Mouse (Mus musculus) thymus, adult 2 months (tissue): ENCODE measurements around the gene Ntng2. TPM values are rescaled to one million over a fixed set of nuclear protein-coding genes. Genes with fewer than 3 reads are reported as not detected.

Source experiments
- DNase-seq: peaks from one replicate; pipeline ENCODE4 v3.0.0; 2021
- H3K27ac ChIP-seq: fragments of 200-500 bp; 2 replicates; pipeline ENCODE4 v1.5.1; 2012; ENCODE audit warnings: low read length, control low read depth; ENCODE audit not compliant: control insufficient read depth, insufficient read depth
- H3K27me3 ChIP-seq: fragments of 200-500 bp; 2 replicates; pipeline ENCODE4 v1.6.1; 2012; ENCODE audit warnings: mild to moderate bottlenecking, low read length, moderate library complexity, mixed read lengths; ENCODE audit not compliant: control insufficient read depth, insufficient read depth
- H3K36me3 ChIP-seq: fragments of 200-500 bp; 2 replicates; pipeline ENCODE4 v1.6.1; 2012; ENCODE audit warnings: mild to moderate bottlenecking, low read length, moderate library complexity; ENCODE audit not compliant: control insufficient read depth, insufficient read depth
- H3K4me1 ChIP-seq: fragments of 200-500 bp; replicated peaks from 2 replicates; pipeline ENCODE4 v1.6.1; 2012; ENCODE audit warnings: low read length; ENCODE audit not compliant: control insufficient read depth, insufficient read depth
- H3K4me3 ChIP-seq: fragments of 200-500 bp; 2 replicates; pipeline ENCODE4 v1.5.1; 2012; ENCODE audit warnings: mild to moderate bottlenecking, low read length, control low read depth, moderate library complexity; ENCODE audit not compliant: control insufficient read depth, insufficient read depth
- CTCF ChIP-seq: fragments of 200-500 bp; IDR thresholded peaks from 2 replicates; pipeline ENCODE4 v1.5.1; 2012; ENCODE audit warnings: mild to moderate bottlenecking, control low read depth, low read length, moderate library complexity, borderline replicate concordance; ENCODE audit not compliant: control insufficient read depth, poor library complexity, insufficient read depth; ENCODE audit errors: extremely low read depth
- POLR2A ChIP-seq: fragments of 200-500 bp; IDR thresholded peaks from 2 replicates; pipeline ENCODE4 v1.6.1; 2012; ENCODE audit warnings: mild to moderate bottlenecking, low read length, control low read depth, moderate library complexity; ENCODE audit not compliant: control insufficient read depth, poor library complexity, insufficient read depth; ENCODE audit errors: extremely low read depth
- WGBS: fragments of 180-500 bp; shearing (Covaris S2); methylation state at CpG from one replicate; pipeline ENCODE4 v1.1.7; 2018; 5-methylcytosine and 5-hydroxymethylcytosine counted together
- polyA plus RNA-seq: library from polyadenylated mRNA; depleted of rRNA; stranded (reverse); fragments of >200 nt; gene quantifications from 2 replicates; pipeline ENCODE4 v1.2.3, GENCODE M21; 2012

The Ntng2 gene
- polyA plus RNA-seq, 1 experiment = 26.0 TPM

GRCm38 (mm10) chr2:29266810-29267209 lies 14.0 kb upstream of the Ntng2 start:
- no peak for DNase-seq
- no peaks in the 10 kb centered on the region for H3K27me3 ChIP-seq

DNA sequence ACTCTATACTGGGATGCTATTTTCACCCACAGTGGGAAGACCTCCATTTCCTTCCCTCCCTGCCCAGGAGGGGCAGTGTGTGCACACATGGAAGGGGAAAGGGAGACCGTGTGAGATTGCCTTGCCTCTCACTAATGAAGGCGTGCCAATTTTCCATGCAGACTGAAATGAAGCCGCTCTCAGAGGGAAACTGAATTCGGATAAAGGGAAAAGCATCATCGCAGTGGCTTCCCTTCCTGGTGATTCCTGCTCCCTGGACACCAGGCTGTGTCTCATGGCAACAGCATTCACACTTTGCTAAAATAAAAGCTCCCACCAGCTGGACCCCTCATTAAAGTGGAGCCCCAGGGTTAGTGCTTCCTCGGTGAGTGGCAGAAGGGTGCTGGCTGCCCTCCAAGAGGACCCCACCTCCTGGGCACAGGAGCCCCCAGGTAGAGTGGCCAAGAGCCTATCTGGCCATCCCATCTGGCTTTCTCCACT lies 9.7 kb upstream of the Ntng2 start:
- 79% methylated on average over 6 of the region's 6 CpGs for WGBS

More at GRCm38 (mm10) chr2:29266810-29267209, 14.0 kb upstream of the Ntng2 start:
- 83% methylated on average over 4 of the region's 4 CpGs for WGBS
- TF ChIP-seq CTCF (no peak), POLR2A (no peak)
- H3K4me1 ChIP-seq = no peaks in the 10 kb centered on the region
- H3K36me3 ChIP-seq = no peaks in the 10 kb centered on the region
- no peak overlapping the region for H3K4me3 ChIP-seq
- H3K27ac ChIP-seq = no peak overlapping the region

DNA sequence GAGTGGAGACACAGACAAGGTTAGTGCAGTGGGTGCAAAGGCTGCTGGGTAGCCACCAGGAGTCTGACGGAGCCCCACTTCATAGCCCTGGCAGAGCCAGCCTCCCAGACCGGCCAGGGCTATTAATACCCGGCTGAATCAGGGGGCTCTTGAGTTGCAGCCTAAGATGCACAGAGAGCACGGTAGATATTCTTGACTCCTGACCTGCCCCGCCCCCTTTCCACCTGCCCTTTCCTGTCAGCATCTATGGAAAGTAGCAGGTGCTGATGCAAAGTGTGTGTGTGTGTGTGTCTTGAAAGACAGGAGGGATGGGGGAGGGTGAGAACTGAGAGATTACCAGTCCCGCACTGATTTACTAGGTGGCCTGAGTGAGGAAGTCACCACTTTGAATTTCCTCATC lies 8.3 kb upstream of the Ntng2 start:
- 72% methylated on average over 6 of the region's 6 CpGs for WGBS
- no peak for DNase-seq

More for the DNA sequence above, 9.7 kb upstream of the Ntng2 start:
- Histone ChIP-seq H3K4me1 (no peaks in the 10 kb centered on the region), H3K36me3 (no peaks in the 10 kb centered on the region), H3K27me3 (no peaks in the 10 kb centered on the region), H3K4me3 (no peak overlapping the region), H3K27ac (no peak overlapping the region)
- DNase-seq = no peak
- TF ChIP-seq POLR2A (no peak), CTCF (no peak)

GRCm38 (mm10) chr2:29253205-29253865 lies 530 bp upstream of the Ntng2 start:
- no peak overlapping the region for H3K27ac ChIP-seq
- peak overlapping the region; percentile 78 for H3K4me3 ChIP-seq
- H3K36me3 ChIP-seq = no peaks in the 10 kb centered on the region
- WGBS = 8% methylated on average over 22 of the region's 22 CpGs
- H3K27me3 ChIP-seq = peaks cover 12% of the 10 kb centered on the region
- DNase-seq = no peak
- H3K4me1 ChIP-seq = peaks cover 9% of the 10 kb centered on the region
- TF ChIP-seq CTCF (no peak), POLR2A (no peak)

More for the DNA sequence above, 8.3 kb upstream of the Ntng2 start:
- Histone ChIP-seq H3K27ac (no peak overlapping the region), H3K4me3 (no peak overlapping the region), H3K27me3 (no peaks in the 10 kb centered on the region), H3K4me1 (no peaks in the 10 kb centered on the region), H3K36me3 (no peaks in the 10 kb centered on the region)
- TF ChIP-seq CTCF (no peak), POLR2A (no peak)

DNA sequence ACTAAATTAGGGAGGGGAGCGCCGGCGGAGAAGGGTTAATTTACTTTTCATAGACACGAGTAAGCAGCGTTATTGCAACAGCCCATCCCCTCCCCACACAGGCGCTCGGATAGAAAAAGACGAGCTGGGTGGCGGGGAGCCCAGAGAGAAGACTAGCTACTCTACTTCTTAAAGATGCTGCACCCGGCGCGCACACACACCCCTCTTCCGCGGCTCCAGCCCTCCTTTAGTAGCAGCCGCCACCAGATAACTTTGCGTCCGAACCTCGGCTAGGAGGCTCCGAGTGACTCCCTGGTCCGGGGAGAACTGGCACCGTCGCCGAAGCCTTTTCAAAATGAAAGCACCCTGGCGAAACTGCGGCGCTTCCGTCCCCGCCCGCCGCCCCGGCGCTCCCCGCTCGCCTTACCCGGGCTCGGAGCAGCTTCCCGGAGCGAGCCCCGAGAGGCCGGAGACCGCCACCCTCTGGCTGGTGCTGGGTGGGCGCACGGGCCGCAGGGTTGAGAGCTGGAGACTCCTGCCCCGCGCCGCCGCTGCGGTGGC lies 676 bp downstream of the Ntng2 start:
- no peak overlapping the region for H3K27ac ChIP-seq
- H3K36me3 ChIP-seq = no peaks in the 10 kb centered on the region
- H3K4me3 ChIP-seq = peak overlapping the region; percentile 78
- WGBS = under 1% methylated on average over 49 of the region's 49 CpGs
- peaks cover 9% of the 10 kb centered on the region for H3K4me1 ChIP-seq
- TF ChIP-seq POLR2A (0 out of 2 replicates have a peak, but pooled peaks have one; percentile 20), CTCF (0 out of 2 replicates have a peak, but pooled peaks have one; percentile 6)
- peaks cover 12% of the 10 kb centered on the region for H3K27me3 ChIP-seq
- peak; percentile 45 for DNase-seq

GRCm38 (mm10) chr2:29251095-29252058 lies 1.4 kb downstream of the Ntng2 start:
- Histone ChIP-seq H3K4me3 (peak overlapping the region; percentile 78), H3K4me1 (peaks cover 9% of the 10 kb centered on the region), H3K27me3 (peaks cover 12% of the 10 kb centered on the region), H3K27ac (no peak overlapping the region), H3K36me3 (no peaks in the 10 kb centered on the region)
- DNase-seq = no peak
- WGBS = 2% methylated on average over 61 of the region's 61 CpGs
- TF ChIP-seq POLR2A (0 out of 2 replicates have a peak, but pooled peaks have one; percentile 2), CTCF (no peak)
